Mouse (Mus musculus) kidney, adult 18-20 months (tissue): ENCODE results near the gene Myo1d.

Source experiments
- DNase-seq: peaks from one replicate; pipeline ENCODE4 v3.0.0; 2021

The Myo1d gene

DNA sequence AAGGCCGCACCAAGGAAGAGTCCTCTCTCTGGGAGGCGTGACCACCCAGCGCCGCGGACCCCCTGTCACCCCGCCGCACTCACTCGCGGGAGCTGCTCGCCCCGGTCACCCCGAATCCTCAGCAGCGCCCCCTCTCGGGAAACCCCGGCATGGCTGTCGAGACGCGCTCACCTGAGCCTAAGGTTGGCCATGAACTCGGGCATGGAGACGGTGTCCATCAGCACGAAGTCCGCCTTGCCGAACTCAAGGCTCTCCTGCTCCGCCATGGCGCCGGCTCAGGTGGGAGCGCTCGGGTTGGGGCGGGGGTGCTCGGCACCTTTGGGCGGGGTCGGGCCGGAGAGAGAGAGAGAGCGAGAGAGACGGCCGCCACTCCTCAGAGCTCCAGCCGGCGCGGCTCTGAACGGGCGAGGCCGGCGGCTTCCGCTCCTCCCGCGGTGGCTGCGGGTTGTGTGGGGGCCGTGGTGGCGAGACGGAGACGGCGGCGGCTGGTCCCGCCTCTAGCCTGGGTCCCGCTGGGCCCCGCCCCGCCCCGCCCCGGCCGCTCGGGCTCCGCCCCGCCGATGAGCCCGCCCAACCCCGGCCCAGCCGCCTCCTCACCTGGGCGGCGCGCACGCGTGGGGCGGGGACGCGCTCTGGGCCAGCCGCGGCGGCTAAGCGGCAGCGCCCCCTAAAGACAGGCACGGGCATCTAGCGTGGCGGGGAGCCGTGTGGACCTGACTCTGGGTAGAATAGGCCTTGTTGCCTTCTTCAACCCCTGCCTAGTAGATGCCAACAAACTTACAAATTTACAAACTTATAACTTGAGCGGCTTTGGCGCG, at the start of gene Myo1d:
Gene Myo1d, minus strand, starts transcription at position 499 of the 818 bp plus-strand sequence.
- DNase-seq = peak; percentile 92

DNA sequence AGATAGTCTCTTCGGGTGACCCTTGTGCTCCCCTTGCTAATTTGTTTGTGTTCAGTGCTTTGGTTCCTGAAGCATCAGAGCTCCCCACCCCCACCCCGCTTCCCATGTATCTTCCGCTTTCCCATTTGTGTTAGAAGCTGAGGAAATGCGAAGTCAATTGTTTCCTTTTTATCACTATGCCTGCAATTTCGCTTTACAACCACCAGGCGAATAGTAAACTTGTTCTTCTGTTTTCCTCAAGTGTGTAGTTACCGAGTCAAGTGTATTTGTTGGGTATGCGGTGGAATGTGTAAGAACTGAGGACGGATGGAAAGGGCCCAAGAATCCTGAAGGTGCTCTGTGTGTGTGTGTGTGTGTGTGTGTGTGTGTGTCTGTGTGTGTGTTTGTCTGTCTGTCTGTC, 42.0 kb upstream of the Myo1d start:
- no peak for DNase-seq

DNA sequence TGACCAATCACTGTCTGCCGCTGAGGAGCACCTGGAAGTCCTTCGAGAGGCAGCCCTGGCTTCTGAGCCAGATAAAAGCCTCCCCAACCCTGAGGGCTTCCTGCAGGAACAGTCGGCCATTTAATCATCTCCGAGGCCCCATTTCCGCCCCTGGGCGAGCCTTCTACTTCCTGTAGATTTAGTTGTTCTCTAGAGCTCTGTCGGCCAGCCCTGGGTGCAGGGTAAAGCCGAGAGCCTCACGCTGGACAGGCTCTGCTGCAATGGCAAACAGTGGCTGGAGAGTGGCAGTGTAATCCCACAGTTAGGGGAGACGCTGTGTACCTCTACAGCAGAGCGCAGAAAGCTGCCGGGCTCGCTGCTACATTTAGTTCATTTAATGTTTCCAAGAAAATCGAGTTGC, 41.5 kb upstream of the Myo1d start:
- DNase-seq = peak; percentile 38

DNA sequence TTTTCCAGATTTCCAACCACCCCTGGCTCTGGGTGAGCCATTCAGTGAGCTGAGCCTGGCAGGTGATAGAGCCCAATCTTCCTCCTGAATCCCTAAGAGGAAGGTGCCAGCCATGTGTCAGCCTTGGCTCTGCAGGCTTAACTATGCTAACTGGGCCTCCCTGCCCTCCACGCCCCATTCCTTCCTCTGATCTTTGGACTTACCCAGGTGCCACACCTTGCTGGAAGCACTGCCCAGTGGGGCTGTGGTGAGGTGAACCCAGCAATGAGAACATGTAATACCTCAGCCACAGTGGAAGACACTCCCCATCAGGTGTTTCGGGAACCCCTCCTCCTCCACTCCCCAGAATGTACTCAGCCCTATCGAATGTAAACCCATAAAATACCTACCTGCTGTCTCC, 40.3 kb upstream of the Myo1d start:
- no peak for DNase-seq

DNA sequence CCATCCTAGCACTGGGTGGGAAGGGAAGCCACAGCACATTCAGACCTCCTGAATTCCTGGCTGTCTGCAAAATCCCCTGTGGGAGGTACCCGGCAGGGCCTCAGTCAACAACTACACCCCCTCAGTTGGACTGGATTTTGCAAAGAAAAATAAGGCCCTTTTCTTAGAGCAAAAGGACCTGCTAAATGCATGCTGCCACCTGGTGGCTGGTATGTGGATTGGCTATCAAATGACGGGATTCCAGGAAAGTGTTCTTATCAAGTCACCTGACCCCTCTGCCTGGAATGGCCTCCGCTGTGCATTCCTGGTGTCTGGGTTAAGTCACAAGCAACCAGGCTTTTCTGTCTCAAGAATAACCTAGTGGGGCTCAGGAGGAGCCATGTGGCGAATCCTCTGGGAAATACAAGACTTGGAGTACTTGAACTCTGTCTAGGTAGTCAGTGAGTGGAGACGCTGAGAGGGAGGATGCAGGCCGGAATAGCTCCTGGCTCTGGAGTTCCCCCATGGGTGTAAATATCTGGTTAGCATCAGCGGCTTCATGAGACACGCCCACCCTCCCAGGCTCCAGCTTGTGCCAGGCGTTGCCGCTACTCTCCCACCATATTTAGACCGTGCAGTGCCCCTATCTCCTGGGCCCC, 38.4 kb upstream of the Myo1d start:
- peak; percentile 85 for DNase-seq

DNA sequence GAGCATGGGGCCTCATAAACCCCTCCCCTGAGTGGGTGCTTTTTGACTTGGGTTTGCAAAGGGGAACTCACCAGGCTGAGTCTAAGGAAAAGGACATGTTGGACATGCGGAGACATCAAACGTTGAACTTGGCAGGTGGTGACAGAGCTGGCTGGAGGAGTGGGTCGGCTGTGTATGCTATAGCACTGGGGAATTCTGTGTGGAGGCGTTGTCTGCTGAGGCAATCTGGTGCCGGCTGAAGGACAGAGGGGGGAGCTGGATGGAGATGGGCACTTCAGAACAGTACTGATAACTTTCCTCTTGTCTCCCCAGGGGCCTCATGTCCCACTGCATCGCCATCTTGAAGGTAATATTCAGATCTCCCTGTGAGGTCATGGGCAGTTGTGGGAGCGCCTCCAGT, 35.5 kb upstream of the Myo1d start:
- DNase-seq = no peak

DNA sequence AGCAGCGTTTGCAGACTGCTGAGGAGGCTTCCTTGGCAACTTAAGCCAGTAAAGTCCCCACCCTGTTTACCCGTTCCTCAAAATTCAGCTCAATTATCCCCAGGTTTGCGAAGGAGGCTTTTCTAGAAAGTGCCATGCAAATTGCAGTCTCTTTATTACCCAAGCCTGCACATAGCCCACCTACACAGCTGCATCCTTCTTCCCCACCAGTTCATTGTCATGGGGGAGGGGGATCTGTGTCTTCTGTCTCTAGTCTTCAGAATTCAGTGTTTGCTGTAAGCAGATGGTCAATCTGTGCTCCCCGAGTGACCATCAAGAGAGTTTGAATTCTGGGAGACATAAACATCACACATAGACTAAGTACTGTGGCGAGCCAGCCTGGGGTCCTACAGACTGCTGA, 31.3 kb upstream of the Myo1d start:
- no peak for DNase-seq

DNA sequence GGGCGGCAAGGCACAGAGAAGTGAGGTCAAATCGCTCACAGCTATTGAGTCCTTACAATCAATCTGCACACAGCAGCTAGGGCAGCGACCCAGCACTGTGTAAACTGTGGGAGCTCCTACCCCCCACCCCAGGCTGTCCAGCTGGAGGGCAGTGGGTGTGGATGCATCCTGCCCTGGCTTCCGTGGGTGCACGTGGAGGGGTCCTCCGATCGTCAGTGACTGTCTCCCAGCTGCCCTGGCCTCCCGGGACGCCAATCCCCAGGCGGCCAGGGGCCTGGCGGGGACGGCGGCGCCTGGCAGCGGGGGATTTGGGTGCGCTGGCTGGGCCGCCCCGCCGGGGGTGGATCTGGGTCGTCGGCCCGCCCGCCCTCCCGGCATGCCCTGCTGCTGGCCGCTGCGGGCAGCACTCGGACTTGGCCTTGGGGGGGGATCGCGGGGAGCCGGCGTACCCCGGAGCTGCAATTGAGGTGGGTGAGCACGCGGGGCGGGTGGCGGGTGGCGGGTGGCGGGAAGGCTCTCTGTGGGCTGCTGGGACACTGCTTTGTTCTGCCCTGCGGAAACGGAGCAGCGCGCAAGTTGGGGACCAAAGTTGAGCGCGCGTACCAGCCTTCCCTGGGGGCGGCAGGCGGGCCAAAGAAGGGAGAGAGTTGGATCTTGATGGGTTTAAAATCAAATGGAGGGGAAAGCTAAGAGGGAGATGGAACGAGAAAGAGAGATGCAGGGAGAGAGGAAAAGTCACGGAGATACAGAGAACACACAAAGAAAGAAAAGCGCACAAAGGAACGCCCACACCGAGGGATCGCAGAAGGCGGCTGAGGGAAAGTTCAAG, 30.4 kb upstream of the Myo1d start, which contains the start of gene Tmem98:
Gene Tmem98, plus strand, starts transcription at position 183 of the 829 bp plus-strand sequence.
- peak; percentile 43 for DNase-seq

DNA sequence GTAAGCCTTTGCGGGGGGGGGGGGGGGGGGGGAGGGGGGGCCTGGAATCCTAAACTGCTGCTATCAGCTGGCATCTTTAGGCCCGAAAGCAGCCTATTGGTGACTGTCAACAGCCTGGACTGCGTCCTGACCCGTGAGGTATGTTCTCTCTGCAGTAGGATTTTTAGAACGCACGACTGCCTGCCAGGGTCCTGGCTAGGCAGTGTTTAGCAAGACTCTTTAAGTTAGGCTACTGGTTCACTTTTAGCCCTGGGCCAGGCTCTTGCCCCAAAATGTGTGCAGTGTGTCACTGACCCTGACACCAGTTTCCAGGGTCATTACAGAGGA, 29.8 kb upstream of the Myo1d start:
- no peak for DNase-seq

DNA sequence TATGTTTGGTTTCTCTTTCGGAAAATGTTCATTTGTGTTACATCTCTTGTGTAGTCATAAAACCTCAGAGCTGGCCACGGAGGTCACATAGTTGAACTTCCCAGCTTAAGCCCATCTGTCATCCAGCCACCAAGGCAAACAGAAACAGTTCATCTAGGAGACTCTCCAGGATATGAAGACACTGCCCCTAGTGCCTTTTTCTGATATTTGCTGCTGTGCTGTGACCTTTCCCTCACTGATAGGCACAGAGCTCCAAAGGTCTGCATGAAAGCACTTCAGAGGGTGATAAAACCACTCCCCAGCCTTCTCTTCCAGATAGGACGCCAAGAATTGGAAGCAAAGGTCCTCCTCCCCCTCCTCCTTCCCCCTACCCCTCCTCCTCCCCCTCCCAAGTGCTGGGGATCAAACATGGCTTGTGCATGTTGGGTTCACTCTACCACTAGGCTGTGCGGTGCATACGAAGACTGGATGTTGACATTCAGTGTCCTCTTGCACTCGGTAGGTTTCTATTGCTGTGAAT, 28.8 kb upstream of the Myo1d start:
- DNase-seq = no peak

DNA sequence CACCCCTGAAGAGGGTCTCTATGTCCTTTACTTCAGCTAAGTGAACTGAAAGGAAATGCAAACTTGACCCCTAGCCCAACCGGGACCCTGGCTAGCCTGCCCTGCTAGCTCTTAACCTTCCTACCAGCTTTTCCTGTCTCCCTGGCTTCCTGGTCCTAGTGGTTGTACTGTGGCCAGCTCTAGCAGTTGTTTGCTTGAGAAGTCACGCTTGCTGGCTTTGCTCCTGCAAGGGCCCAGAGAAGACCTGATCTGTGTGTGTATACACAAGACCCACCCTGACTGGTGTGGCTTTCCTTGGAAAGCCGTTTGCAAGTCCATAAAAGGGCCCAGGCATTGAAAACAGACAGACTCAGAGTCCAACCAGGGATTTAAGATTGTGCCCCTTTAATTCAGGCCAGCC, 22.9 kb upstream of the Myo1d start:
- DNase-seq = peak; percentile 43

DNA sequence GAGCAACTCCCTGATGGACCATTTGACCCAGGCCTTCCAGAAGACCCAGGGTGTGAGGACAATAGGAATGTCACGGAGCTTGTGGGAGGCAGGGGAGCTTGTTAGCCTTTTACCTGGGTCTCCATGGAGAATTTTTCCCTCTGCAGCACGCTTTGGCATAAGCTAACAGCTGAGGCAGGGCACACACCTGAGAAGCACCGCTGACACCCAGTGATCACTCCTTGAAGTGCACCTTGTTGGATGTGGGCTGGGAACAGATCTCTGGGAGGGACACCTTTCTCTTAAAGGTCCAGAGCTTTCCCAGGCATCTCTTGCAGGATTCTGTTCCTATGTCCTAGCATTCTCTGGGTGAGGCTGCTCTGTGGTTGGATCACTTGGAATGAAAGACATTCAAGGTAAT, 20.2 kb upstream of the Myo1d start:
- peak; percentile 64 for DNase-seq

DNA sequence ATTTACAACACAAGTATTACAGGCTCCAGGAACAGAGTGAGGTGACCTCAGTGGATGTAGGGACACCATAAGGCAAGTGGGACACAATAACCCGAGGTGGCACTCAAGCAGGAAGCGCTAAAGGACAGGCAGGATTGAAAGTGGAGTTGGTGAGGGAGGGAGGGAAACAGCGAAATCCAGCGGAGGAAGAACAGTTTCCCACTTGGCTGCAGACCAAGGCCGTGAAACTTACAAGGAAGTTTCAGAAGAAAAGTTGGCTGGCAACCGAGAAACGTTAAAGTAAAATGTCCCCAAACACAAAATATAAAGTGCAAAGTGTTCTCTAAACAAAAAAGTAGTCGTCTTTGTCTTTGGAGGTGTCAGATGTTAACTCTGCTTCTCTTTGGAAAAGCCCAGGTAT, 15.6 kb upstream of the Myo1d start:
- peak; percentile 29 for DNase-seq

DNA sequence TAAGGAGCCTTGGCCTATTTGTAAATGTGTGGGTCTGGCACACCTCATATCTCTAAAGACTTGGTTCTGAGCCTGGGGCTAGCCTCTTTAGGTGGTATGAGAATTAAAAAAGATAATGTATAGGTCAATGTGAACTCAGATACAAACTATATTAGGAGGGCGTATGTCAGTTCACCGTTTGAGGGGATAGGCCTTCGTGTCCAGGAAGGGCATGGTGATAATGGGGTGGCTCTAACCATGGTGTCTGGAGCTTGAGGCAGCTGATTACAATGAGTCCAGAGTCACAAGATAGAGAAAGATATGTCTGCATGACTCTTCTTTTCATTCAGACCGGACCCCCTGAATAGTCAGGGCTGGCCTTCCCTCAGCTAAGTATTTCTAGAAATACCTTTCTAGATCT, 14.5 kb upstream of the Myo1d start:
- no peak for DNase-seq

DNA sequence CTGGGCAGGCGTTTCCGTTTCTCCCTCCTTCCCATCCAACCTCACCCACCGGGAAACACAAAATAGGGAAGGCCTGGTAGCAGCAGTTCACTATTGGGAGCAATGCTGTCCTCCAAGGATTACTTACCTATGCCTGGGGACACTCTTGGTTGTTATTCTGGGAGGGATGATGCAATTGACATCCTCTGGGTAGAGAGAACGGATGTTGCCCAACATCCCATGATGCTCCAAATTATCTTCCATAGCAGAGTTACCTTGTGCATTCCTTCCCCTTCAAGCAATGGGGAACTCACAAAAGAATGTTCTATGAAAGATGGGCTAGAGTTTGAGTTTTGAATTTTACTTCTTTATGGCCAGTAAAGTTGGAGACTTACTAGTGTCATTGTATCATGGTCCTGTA, 13.6 kb upstream of the Myo1d start:
- DNase-seq = no peak

DNA sequence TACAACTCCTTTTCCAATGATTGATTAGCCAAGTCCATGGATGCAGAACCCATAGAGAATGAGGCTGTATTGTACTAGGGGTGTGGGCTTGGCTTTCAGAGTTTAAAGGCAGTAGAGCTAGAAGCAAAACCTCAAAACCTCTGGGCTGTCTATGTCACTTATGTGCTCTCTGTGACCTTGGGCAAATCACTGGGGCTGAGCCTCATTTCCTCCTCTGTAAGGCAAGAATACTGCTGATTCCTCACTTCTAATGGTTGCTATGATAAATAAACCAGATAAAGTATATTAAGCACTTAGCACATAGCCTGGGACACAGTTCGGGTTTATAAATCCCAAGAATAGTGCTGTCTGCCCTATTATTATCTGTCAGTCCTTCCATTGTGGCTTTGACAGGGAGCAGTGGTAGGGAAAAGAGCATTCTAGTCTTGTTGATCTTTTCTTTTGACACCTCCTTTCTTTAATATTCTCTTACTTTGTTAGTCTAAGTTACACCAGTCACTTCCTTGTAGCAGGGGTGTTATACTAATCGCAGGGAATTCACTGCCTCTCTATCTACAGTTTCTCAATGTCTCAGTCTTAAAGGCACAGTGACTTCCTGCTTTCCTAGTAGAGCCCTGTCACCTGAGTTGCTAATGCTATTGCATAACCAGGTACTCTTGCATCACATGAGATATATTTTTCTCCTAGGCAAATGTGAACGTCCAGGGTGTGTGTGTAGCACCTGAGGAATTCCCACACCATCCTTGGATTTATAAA, 12.0 kb upstream of the Myo1d start:
- no peak for DNase-seq

DNA sequence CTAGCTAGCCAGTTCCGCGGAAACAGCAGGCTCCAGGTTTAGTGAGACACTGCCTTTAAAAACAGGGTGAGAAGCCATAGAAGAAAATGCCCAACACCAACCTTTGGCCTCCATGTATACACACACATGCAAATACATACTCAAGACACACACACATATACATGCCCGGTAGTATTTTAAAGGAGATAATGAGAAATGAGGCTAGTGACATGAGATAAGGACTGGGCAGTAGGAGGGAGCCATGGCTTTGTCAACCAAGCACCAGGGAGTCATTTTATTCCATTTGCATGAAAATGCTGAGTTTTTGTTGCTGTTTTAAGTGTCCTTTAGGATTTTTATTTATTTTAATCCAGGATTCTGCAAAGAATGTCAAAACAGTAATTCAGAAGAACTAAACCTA, 10.6 kb upstream of the Myo1d start:
- DNase-seq = no peak

DNA sequence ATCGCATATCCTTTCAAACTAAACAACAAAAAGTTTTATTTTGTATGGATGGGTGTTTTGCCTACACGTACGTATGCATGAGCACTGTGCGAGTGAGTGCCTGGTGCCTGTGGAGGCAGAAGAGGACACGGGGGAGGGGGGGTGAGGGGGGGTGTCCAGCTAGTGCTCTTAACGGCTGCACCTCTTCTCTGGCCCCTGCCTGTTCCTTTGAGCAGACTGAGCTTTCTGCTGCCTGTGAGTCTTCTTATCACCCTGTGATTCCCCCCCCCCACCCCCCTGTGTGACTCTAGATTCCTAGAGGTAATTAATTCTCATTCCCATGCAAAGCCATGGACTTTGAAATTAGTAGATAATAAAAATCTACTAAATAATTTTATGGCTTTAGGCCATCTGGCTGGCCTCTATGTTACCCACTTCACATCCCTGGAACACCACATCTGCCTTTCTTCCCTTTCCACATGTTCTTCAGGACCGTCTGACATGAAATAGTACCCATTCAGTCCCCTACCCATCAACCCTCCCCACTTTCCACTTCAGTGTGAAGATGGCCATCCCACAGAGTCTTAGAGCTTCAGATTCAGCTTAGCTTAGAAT, 9.9 kb upstream of the Myo1d start:
- DNase-seq = no peak

DNA sequence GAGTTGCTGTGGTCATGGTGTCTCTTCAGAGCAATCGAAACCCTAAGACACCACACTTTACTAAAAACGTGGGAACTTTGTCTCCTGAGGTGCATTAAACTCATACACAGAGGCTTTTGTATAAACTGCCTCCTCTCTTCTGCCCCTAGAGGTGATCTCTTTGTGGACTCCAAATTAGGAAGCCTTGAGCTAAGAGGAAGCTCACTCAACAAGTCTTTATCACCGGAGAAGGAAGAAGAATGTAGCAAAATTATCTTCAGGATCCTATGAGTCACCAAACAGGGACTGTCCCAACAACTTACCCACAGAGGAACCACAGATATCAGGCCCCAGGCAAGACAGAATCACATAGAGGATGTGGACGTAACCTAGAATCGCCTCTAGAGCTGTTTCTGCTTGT, 5.8 kb upstream of the Myo1d start:
- no peak for DNase-seq

DNA sequence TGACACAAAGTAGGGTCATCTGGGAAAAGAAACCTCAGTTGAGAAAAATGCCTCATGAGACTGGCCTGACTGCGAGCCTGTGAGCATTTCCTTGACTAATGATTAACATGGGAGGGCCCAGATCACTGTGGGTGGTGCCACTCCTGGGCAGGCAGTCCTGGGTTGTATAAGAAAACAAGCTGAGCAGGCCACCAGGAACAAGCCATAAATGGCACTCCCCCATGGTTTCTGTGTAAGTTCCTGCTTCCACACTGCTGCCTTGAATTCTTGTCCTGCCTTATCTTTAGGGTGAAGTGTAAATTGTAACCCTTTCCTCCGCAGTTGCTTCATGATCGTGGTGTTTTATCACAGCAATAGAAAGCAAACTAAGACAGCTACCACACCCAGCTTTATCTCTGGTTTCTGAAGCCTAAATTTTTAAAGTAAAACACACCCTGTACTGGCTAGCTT, 4.5 kb upstream of the Myo1d start:
- peak; percentile 80 for DNase-seq

DNA sequence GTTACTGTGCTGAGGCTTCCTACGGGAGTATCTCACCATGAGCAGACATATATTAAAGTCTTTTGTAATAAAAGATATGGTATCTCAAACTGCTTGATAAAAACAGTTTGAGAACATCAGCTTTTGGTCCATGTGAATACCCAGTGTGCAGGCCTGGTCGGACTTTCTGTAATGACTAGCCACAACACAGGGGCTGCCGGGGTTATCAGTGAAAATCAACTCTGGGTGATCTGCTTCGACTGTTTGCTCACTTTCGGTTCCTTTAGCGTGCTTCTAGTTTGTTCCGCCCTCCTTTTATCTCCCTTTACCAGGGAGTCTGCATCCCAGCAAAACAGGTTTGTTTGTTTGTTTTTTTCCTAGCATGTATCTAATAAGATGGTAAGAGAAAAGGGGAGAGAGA, 3.6 kb upstream of the Myo1d start:
- no peak for DNase-seq

DNA sequence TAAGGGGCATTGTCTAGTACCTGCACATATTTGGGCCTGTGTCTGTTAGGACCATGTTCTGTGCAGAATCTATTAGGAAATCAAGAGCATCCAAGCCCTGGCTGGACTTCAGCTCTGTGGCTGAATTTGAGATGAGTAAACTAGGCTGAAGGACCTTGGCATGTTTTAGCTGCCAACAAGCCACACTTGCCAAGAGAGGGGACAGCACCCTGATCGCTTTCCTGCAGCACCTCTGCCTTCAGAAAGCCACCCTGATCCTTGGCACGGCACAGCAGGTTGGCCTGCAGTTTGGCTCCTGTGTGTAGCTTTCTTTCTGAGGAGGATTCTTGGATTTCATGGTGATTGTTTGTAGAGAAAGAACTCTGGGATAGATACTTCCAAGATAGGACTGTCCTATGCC, 1.7 kb upstream of the Myo1d start:
- DNase-seq = no peak
